Mouse (Mus musculus) stomach, postnatal 0 days (tissue): Measurements from ENCODE around the gene Ubxn10.

ENCODE experiments used
- CTCF ChIP-seq: IDR thresholded peaks from 2 replicates; pipeline ENCODE4 v1.5.1; 2016; ENCODE audit warnings: antibody characterized with exemption, low read depth, mild to moderate bottlenecking, moderate library complexity
- EP300 ChIP-seq: optimal IDR thresholded peaks from 2 replicates; pipeline ENCODE3; 2016; ENCODE audit warnings: antibody characterized with exemption

DNA sequence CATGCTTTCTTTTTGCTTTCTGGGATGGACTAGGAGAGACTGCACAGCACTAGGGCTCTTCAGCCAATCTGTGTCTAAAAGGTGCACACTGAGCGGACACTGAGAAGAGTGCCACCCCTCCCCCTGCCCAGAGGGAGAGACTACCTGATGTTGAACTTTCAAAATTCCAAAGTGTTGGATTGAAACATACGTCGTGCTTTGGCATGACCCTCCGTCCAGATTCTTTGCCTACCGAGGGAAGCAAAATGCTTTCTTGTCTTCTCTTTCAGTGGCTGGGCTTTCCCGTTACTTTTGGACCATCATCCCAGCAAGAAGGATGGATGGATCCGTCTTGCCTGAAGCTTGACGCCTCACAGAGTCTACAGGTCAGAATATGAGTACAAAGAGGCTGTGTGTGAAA, 35.9 kb downstream of the Ubxn10 start:
- no peak for TF ChIP-seq CTCF
- no peak for TF ChIP-seq EP300
